Mouse (Mus musculus) testis, adult 2 months (tissue): ENCODE data around the gene Kti12. TPM values are rescaled to one million over a fixed set of nuclear protein-coding genes. Genes with fewer than 3 reads are reported as not detected.

Experiments
- H3K27ac ChIP-seq: fragments of 200-500 bp; 2 replicates; pipeline ENCODE4 v1.5.1; 2012; ENCODE audit warnings: low read depth, low read length; ENCODE audit not compliant: control insufficient read depth, insufficient read depth
- H3K27me3 ChIP-seq: fragments of 200-500 bp; 2 replicates; pipeline ENCODE4 v1.6.1; 2012; ENCODE audit warnings: mild to moderate bottlenecking, low read length, moderate library complexity; ENCODE audit not compliant: control insufficient read depth, insufficient read depth
- H3K36me3 ChIP-seq: fragments of 200-500 bp; 2 replicates; pipeline ENCODE4 v1.6.1; 2012; ENCODE audit warnings: mild to moderate bottlenecking, low read length; ENCODE audit not compliant: control insufficient read depth, insufficient read depth
- H3K4me1 ChIP-seq: fragments of 200-500 bp; 2 replicates; pipeline ENCODE4 v1.6.1; 2012; ENCODE audit warnings: low read length; ENCODE audit not compliant: control insufficient read depth, insufficient read depth
- H3K4me3 ChIP-seq: fragments of 200-500 bp; 2 replicates; pipeline ENCODE4 v1.5.1; 2012; ENCODE audit warnings: low read depth, mild to moderate bottlenecking, low read length, moderate library complexity, mixed read lengths; ENCODE audit not compliant: control insufficient read depth
- CTCF ChIP-seq: fragments of 200-500 bp; IDR thresholded peaks from 2 replicates; pipeline ENCODE4 v1.5.1; 2012; ENCODE audit warnings: low read depth, mild to moderate bottlenecking, inconsistent platforms, low read length, moderate library complexity; ENCODE audit not compliant: control insufficient read depth, insufficient read depth, insufficient replicate concordance
- POLR2A ChIP-seq: fragments of 200-500 bp; IDR thresholded peaks from 2 replicates; pipeline ENCODE4 v1.6.1; 2012; ENCODE audit warnings: low read depth, mild to moderate bottlenecking, inconsistent platforms, low read length, moderate library complexity; ENCODE audit not compliant: control insufficient read depth
- polyA plus RNA-seq: library from polyadenylated mRNA; depleted of rRNA; stranded (reverse); fragments of >200 nt; gene quantifications from 2 replicates; pipeline ENCODE4 v1.2.3, GENCODE M21; 2012

The Kti12 gene
- polyA plus RNA-seq, 1 experiment, result 17.7 TPM

- no peaks in the 10 kb centered on the region for H3K36me3 ChIP-seq
- peaks cover 5% of the 10 kb centered on the region for H3K4me1 ChIP-seq
- H3K27ac ChIP-seq, result no peak overlapping the region
- H3K4me3 ChIP-seq, result no peak overlapping the region
- TF ChIP-seq CTCF (no peak), POLR2A (no peak)
- no peaks in the 10 kb centered on the region for H3K27me3 ChIP-seq
Observed at GRCm38 (mm10) chr4:108838031-108838430, 9.6 kb upstream of the Kti12 start.

- Histone ChIP-seq H3K27me3 (no peaks in the 10 kb centered on the region), H3K36me3 (no peaks in the 10 kb centered on the region), H3K4me3 (no peak overlapping the region), H3K27ac (no peak overlapping the region), H3K4me1 (no peaks in the 10 kb centered on the region)
- TF ChIP-seq CTCF, result no peak
- no peak for TF ChIP-seq POLR2A
Observed at GRCm38 (mm10) chr4:108841920-108842578, 5.5 kb upstream of the Kti12 start.

- Histone ChIP-seq H3K4me1 (peaks cover under 1% of the 10 kb centered on the region), H3K27ac (no peak overlapping the region), H3K36me3 (no peaks in the 10 kb centered on the region), H3K27me3 (no peaks in the 10 kb centered on the region), H3K4me3 (no peak overlapping the region)
- TF ChIP-seq POLR2A (no peak), CTCF (no peak)
Observed at GRCm38 (mm10) chr4:108843336-108843735, 4.2 kb upstream of the Kti12 start.

- TF ChIP-seq CTCF, result no peak
- TF ChIP-seq POLR2A, result no peak
- no peak overlapping the region for H3K4me3 ChIP-seq
- no peaks in the 10 kb centered on the region for H3K27me3 ChIP-seq
- no peaks in the 10 kb centered on the region for H3K36me3 ChIP-seq
- H3K27ac ChIP-seq, result no peak overlapping the region
- peaks cover 5% of the 10 kb centered on the region for H3K4me1 ChIP-seq
Observed at GRCm38 (mm10) chr4:108845824-108846569, 1.6 kb upstream of the Kti12 start.

GRCm38 (mm10) chr4:108848505-108848848 lies 892 bp downstream of the Kti12 start, which contains the start of gene A730015C16Rik:
Gene A730015C16Rik (minus strand): TSS chr4:108848619.
- Histone ChIP-seq H3K4me1 (peaks cover 5% of the 10 kb centered on the region), H3K27ac (peak within 1 kb of the TSS; percentile 82), H3K27me3 (no peaks in the 10 kb centered on the region), H3K4me3 (peak within 1 kb of the TSS; percentile 90), H3K36me3 (no peaks in the 10 kb centered on the region)
- no peak for TF ChIP-seq POLR2A
- TF ChIP-seq CTCF, result no peak

- TF ChIP-seq POLR2A (no peak), CTCF (no peak)
Observed at GRCm38 (mm10) chr4:108866806-108867205, 19.2 kb downstream of the Kti12 start.

GRCm38 (mm10) chr4:108869730-108870374 lies 22.3 kb downstream of the Kti12 start:
- TF ChIP-seq CTCF (peak; percentile 71; the same call in 1 of the 2 replicates), POLR2A (no peak)
- H3K4me1 ChIP-seq, result no peaks in the 10 kb centered on the region
- H3K27ac ChIP-seq, result no peak overlapping the region
- H3K27me3 ChIP-seq, result no peaks in the 10 kb centered on the region
- H3K36me3 ChIP-seq, result no peaks in the 10 kb centered on the region
- no peak overlapping the region for H3K4me3 ChIP-seq

More at GRCm38 (mm10) chr4:108866806-108867205, 19.2 kb downstream of the Kti12 start:
- no peaks in the 10 kb centered on the region for H3K4me1 ChIP-seq
- H3K27ac ChIP-seq, result no peak overlapping the region
- H3K36me3 ChIP-seq, result no peaks in the 10 kb centered on the region
- H3K4me3 ChIP-seq, result no peak overlapping the region
- no peaks in the 10 kb centered on the region for H3K27me3 ChIP-seq
